Mouse (Mus musculus) E14TG2a.4 (cell line): Measurements from ENCODE around the gene Bmpr1b.

Experiments used
- H3K27me3 ChIP-seq: 2 replicates; pipeline ENCODE4 v1.6.1; 2014; ENCODE audit warnings: low read length, control low read depth; ENCODE audit not compliant: insufficient read depth
- H3K36me3 ChIP-seq: 2 replicates; pipeline ENCODE4 v1.6.1; 2014; ENCODE audit warnings: low read length, control low read depth; ENCODE audit not compliant: insufficient read depth
- H3K4me1 ChIP-seq: replicated peaks from 2 replicates; pipeline ENCODE4 v1.6.1; 2014; ENCODE audit warnings: low read depth, low read length, control low read depth
- H3K4me3 ChIP-seq: replicated peaks from 2 replicates; pipeline ENCODE4 v1.5.1; 2014; ENCODE audit warnings: mild to moderate bottlenecking, low read length
- H3K9me3 ChIP-seq: 2 replicates; pipeline ENCODE4 v1.6.1; 2014; ENCODE audit warnings: low read length, control low read depth
- CTCF ChIP-seq: conservative IDR thresholded peaks from 2 replicates; pipeline ENCODE4 v1.5.1; 2014; ENCODE audit warnings: low read length
- NANOG ChIP-seq: IDR thresholded peaks from 2 replicates; pipeline ENCODE4 v1.6.1; 2014; ENCODE audit warnings: borderline replicate concordance, low read length, mixed read lengths
- POU5F1 ChIP-seq: IDR thresholded peaks from 2 replicates; pipeline ENCODE4 v1.6.1; 2014; ENCODE audit warnings: low read length, borderline replicate concordance

Gene Bmpr1b

GRCm38 (mm10) chr3:141794371-141794770 is 374.9 kb downstream of the Bmpr1b start:
- Histone ChIP-seq H3K27me3 (no peaks in the 10 kb centered on the region), H3K4me1 (no peaks in the 10 kb centered on the region), H3K9me3 (no peaks in the 10 kb centered on the region), H3K36me3 (no peaks in the 10 kb centered on the region), H3K4me3 (no peak overlapping the region)
- TF ChIP-seq CTCF (no peak), POU5F1 (no peak), NANOG (no peak)

DNA sequence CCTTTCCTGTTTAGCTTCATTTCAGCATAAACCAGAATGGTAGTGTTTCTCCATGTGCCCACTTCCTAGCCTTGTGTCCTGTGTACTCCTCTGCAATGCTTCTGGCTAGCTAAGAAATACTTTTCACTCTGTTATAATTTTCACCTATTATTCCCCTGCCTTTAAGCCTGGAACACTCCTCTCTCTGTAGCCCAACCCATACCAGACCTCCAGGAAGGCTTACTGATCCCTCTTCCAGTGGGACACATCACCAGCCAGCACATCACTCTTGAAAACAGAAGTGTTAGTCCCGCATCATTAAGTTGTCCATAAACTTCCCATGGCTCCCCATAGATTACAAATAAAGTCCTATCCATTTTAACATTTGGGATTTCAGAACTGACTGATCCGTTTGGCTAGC is 375.5 kb downstream of the Bmpr1b start:
- TF ChIP-seq POU5F1 (no peak), NANOG (no peak), CTCF (no peak)

DNA sequence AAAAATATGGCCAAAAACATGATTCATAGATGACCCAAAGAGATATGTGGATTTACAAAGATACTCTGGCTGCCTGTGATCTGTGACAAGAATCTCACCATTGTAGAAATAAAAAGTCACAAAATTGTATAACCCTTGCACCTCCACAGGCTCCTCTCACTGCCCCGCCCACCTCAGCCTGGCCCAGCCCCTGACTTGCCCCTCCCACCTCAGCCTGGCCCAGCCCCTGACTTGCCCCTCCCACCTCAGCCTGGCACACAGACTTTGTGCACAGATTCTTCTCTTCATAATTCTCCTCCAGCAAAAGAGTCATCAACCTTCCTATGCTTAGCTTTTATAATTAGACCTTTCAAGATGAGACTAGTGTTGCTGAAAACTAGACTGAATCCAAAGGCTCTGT is 377.1 kb downstream of the Bmpr1b start:
- H3K9me3 ChIP-seq, result no peaks in the 10 kb centered on the region
- no peaks in the 10 kb centered on the region for H3K36me3 ChIP-seq
- TF ChIP-seq CTCF, result no peak
- TF ChIP-seq NANOG, result no peak
- TF ChIP-seq POU5F1, result no peak
- no peaks in the 10 kb centered on the region for H3K4me1 ChIP-seq
- H3K27me3 ChIP-seq, result no peaks in the 10 kb centered on the region
- no peak overlapping the region for H3K4me3 ChIP-seq

More for the DNA sequence above, 375.5 kb downstream of the Bmpr1b start:
- no peaks in the 10 kb centered on the region for H3K4me1 ChIP-seq
- H3K36me3 ChIP-seq, result no peaks in the 10 kb centered on the region
- no peaks in the 10 kb centered on the region for H3K27me3 ChIP-seq
- no peaks in the 10 kb centered on the region for H3K9me3 ChIP-seq
- no peak overlapping the region for H3K4me3 ChIP-seq

- Histone ChIP-seq H3K4me1 (no peaks in the 10 kb centered on the region), H3K9me3 (no peaks in the 10 kb centered on the region), H3K27me3 (no peaks in the 10 kb centered on the region), H3K36me3 (no peaks in the 10 kb centered on the region), H3K4me3 (no peak overlapping the region)
- TF ChIP-seq CTCF, result no peak
- no peak for TF ChIP-seq POU5F1
- no peak for TF ChIP-seq NANOG
These were observed 378.0 kb downstream of the Bmpr1b start for GRCm38 (mm10) chr3:141791026-141791780.
